Mouse (Mus musculus) hindbrain, embryonic 11.5 days (tissue): ENCODE data around the gene Bmp6. TPM values are rescaled to one million over a fixed set of nuclear protein-coding genes. Genes with fewer than 3 reads are reported as not detected.

Source experiments
- ATAC-seq: fragments of 200-750 bp; cut with Nextera tagmentation; 2 replicates; pipeline ENCODE4 v1.8.0; 2017; ENCODE audit warnings: mild to moderate bottlenecking, moderate TSS enrichment, moderate library complexity; ENCODE audit not compliant: low FRiP score
- DNase-seq: peaks from one replicate; pipeline ENCODE4 v3.0.0-alpha.2; 2015; ENCODE audit warnings: low spot score
- H3K27ac ChIP-seq: fragments of 300-500 bp; sonication (generic); 2 replicates; pipeline ENCODE4 v1.5.1; 2014; ENCODE audit warnings: mild to moderate bottlenecking, low read depth, low read length
- H3K27me3 ChIP-seq: fragments of 300-500 bp; sonication (generic); 2 replicates; pipeline ENCODE4 v1.6.1; 2014; ENCODE audit warnings: mild to moderate bottlenecking, low read length, moderate library complexity, mixed read lengths; ENCODE audit not compliant: control insufficient read depth, insufficient read depth
- H3K36me3 ChIP-seq: fragments of 300-500 bp; sonication (generic); 2 replicates; pipeline ENCODE4 v1.6.1; 2014; ENCODE audit warnings: mild to moderate bottlenecking, low read length, moderate library complexity, mixed read lengths; ENCODE audit not compliant: control insufficient read depth, insufficient read depth
- H3K4me1 ChIP-seq: fragments of 300-500 bp; sonication (generic); replicated peaks from 2 replicates; pipeline ENCODE4 v1.6.1; 2014; ENCODE audit warnings: low read length, mixed read lengths; ENCODE audit not compliant: control insufficient read depth, insufficient read depth
- H3K4me2 ChIP-seq: fragments of 300-500 bp; sonication (generic); replicated peaks from 2 replicates; pipeline ENCODE4 v1.6.1; 2014; ENCODE audit warnings: mild to moderate bottlenecking, low read depth, low read length
- H3K4me3 ChIP-seq: fragments of 300-500 bp; sonication (generic); 2 replicates; pipeline ENCODE4 v1.5.1; 2014; ENCODE audit warnings: low read depth, low read length
- H3K9ac ChIP-seq: fragments of 300-500 bp; sonication (generic); 2 replicates; pipeline ENCODE4 v1.6.1; 2014; ENCODE audit warnings: low read depth, low read length
- H3K9me3 ChIP-seq: fragments of 300-500 bp; sonication (generic); 2 replicates; pipeline ENCODE4 v1.6.1; 2016; ENCODE audit warnings: low read length; ENCODE audit not compliant: control insufficient read depth
- WGBS: fragments of 180-500 bp; shearing (Covaris S2); extraction: QIAGEN DNeasy Blood & Tissue Kit; methylation state at CpG from one replicate; pipeline ENCODE4 v1.1.7; 2014; 5-methylcytosine and 5-hydroxymethylcytosine counted together
- polyA plus RNA-seq: library from polyadenylated mRNA; unstranded; fragments of >200 nt; fragmentation: Nextera tagmentation; extraction: Ambion mirVana; gene quantifications from 2 replicates; pipeline ENCODE4 v1.2.1, GENCODE M21; 2014

Gene Bmp6
- polyA plus RNA-seq, 1 experiment from 2014 or later, result 3.2 TPM

- Histone ChIP-seq H3K27ac (no peak overlapping the region), H3K9me3 (no peaks in the 10 kb centered on the region), H3K9ac (no peak overlapping the region), H3K4me3 (no peak overlapping the region), H3K4me2 (no peak overlapping the region), H3K27me3 (no peaks in the 10 kb centered on the region), H3K4me1 (no peaks in the 10 kb centered on the region; the same call in 1 of the 2 replicates), H3K36me3 (no peaks in the 10 kb centered on the region)
- DNase-seq (no peak), ATAC-seq (no peak)
- 97% methylated on average over 4 of the region's 4 CpGs for WGBS
These were observed 186.6 kb downstream of the Bmp6 start for GRCm38 (mm10) chr13:38531498-38531897.

- H3K9me3 ChIP-seq, result no peaks in the 10 kb centered on the region
- ATAC-seq (no peak), DNase-seq (no peak)
- H3K4me3 ChIP-seq, result no peak overlapping the region
- H3K9ac ChIP-seq, result no peak overlapping the region
- H3K36me3 ChIP-seq, result no peaks in the 10 kb centered on the region
- H3K27ac ChIP-seq, result no peak overlapping the region
- no peaks in the 10 kb centered on the region for H3K27me3 ChIP-seq
- H3K4me2 ChIP-seq, result no peak overlapping the region
- WGBS, result 87% methylated on average over 10 of the region's 10 CpGs
- no peaks in the 10 kb centered on the region for H3K4me1 ChIP-seq
These were observed 188.6 kb downstream of the Bmp6 start for GRCm38 (mm10) chr13:38533461-38533860.

GRCm38 (mm10) chr13:38534016-38534415 is 189.1 kb downstream of the Bmp6 start:
- H3K27ac ChIP-seq, result no peak overlapping the region
- no peak overlapping the region for H3K9ac ChIP-seq
- no peaks in the 10 kb centered on the region for H3K9me3 ChIP-seq
- no peaks in the 10 kb centered on the region for H3K4me1 ChIP-seq
- no peaks in the 10 kb centered on the region for H3K27me3 ChIP-seq
- no peak overlapping the region for H3K4me3 ChIP-seq
- 58% methylated on average over 6 of the region's 6 CpGs for WGBS
- H3K4me2 ChIP-seq, result no peak overlapping the region
- DNase-seq (no peak), ATAC-seq (no peak)
- H3K36me3 ChIP-seq, result no peaks in the 10 kb centered on the region

DNA sequence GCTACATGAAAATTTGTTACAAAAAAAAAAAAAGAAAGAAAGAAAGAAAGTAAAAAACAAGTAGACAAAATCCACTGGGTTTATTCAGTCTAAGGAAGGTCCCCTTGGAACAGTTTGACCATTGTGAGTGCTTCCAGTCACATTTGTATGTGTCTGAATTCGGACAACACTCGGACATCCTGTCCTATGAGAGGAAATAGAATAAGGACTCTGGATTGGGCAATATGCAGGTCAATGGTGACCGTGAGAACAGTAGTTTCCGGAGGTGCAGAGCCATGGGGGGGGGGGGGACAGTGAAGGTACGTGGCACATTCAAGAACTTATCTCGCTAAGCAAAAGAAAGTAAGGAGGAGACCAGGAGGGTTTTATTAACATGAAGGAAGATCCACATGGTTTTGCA is 189.8 kb downstream of the Bmp6 start:
- Histone ChIP-seq H3K9me3 (no peaks in the 10 kb centered on the region), H3K9ac (no peak overlapping the region), H3K27me3 (no peaks in the 10 kb centered on the region), H3K4me1 (no peaks in the 10 kb centered on the region), H3K4me2 (no peak overlapping the region), H3K4me3 (no peak overlapping the region), H3K27ac (no peak overlapping the region), H3K36me3 (no peaks in the 10 kb centered on the region)
- no peak for DNase-seq
- no peak for ATAC-seq
- 95% methylated on average over 6 of the region's 6 CpGs for WGBS

GRCm38 (mm10) chr13:38537521-38537920 is 192.6 kb downstream of the Bmp6 start:
- Histone ChIP-seq H3K4me3 (no peak overlapping the region), H3K27me3 (no peaks in the 10 kb centered on the region), H3K27ac (no peak overlapping the region), H3K9me3 (no peaks in the 10 kb centered on the region), H3K36me3 (no peaks in the 10 kb centered on the region), H3K9ac (no peak overlapping the region), H3K4me1 (no peaks in the 10 kb centered on the region), H3K4me2 (no peak overlapping the region)
- ATAC-seq (no peak), DNase-seq (no peak)

GRCm38 (mm10) chr13:38539192-38539900 is 194.4 kb downstream of the Bmp6 start:
- WGBS, result 90% methylated on average over 7 of the region's 7 CpGs
- ATAC-seq (no peak), DNase-seq (no peak)
- Histone ChIP-seq H3K9me3 (no peaks in the 10 kb centered on the region), H3K9ac (no peak overlapping the region), H3K36me3 (no peaks in the 10 kb centered on the region), H3K4me2 (no peak overlapping the region), H3K4me3 (no peak overlapping the region), H3K27me3 (no peaks in the 10 kb centered on the region), H3K27ac (no peak overlapping the region), H3K4me1 (no peaks in the 10 kb centered on the region)

DNA sequence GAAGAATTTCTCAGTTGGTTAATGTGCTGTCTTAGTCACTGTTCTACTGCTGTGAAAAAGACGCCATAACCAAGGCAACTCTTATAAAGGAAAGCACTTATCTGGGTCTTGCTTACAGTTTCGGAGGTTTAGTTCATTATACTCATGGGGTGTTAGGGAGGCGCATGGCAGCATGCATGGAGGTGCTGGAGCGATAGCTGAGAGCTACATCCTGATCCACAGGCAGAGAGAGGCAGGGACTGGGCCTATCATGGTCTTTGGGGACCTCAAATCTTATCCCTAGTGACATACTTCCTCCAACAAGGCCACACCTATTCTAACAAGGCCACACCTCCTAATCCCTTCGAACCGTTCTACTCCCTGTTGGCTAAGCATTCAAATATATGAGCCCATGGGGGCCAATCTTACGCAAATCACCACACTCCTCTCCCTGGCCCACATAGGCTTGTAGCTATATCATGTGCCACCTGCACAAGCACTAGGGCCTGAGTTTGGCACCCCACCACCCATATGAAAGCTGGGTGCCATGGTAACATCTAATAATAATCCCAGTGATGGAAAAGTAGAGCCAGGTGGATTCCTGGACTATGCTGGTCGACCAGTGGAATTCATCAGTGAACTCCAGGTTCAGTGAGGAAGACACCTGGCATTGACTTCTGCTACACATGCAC is 198.7 kb downstream of the Bmp6 start:
- Histone ChIP-seq H3K9me3 (no peaks in the 10 kb centered on the region), H3K4me1 (no peaks in the 10 kb centered on the region), H3K9ac (no peak overlapping the region), H3K27ac (no peak overlapping the region), H3K27me3 (no peaks in the 10 kb centered on the region), H3K4me2 (no peak overlapping the region), H3K4me3 (no peak overlapping the region), H3K36me3 (no peaks in the 10 kb centered on the region)
- no peak for ATAC-seq
- DNase-seq, result no peak
- 84% methylated on average over 8 of the region's 8 CpGs for WGBS

DNA sequence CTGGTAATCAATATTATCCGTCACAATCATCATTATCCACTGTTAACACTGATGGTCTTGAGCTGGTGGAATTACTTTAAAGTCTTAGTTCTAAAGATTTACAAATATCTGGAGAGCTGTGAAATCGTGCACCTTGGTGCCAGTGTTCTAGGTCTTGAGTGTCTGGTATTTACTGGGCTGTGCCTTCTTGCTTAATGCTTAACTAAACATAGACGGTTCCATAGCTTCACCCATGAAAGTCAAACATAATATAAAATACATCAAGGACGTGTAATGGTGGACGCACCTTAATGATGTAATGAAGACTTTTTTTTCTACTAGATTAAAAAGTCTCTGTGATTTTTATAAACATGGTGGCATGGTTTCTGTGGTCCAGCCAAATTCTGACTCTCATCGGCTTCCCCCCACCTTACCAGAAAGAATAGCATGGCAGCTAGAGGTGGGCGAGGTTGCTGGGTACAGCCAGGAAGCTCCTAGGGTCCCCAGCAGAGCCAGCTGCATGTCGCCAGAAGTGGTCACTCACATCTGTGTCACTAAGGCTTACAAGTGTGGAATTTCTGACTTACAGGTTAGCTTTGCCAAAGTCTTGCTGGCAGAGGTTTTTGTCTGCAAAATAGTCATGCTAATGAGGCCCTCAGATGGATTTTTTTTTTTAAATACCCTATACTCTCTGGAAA is 200.0 kb downstream of the Bmp6 start:
- Histone ChIP-seq H3K27me3 (no peaks in the 10 kb centered on the region), H3K36me3 (no peaks in the 10 kb centered on the region), H3K4me1 (no peaks in the 10 kb centered on the region), H3K4me2 (no peak overlapping the region), H3K4me3 (no peak overlapping the region), H3K9ac (no peak overlapping the region), H3K27ac (no peak overlapping the region), H3K9me3 (no peaks in the 10 kb centered on the region)
- DNase-seq (no peak), ATAC-seq (no peak)
- 83% methylated on average over 8 of the region's 8 CpGs for WGBS

- WGBS, result 67% methylated on average over 3 of the region's 3 CpGs
- H3K27ac ChIP-seq, result no peak overlapping the region
- ATAC-seq (no peak), DNase-seq (no peak)
- H3K4me3 ChIP-seq, result no peak overlapping the region
- H3K36me3 ChIP-seq, result no peaks in the 10 kb centered on the region
- H3K9me3 ChIP-seq, result no peaks in the 10 kb centered on the region
- no peak overlapping the region for H3K9ac ChIP-seq
- no peak overlapping the region for H3K4me2 ChIP-seq
- no peaks in the 10 kb centered on the region for H3K4me1 ChIP-seq
- H3K27me3 ChIP-seq, result no peaks in the 10 kb centered on the region
These were observed 200.6 kb downstream of the Bmp6 start for GRCm38 (mm10) chr13:38545460-38545859.
